Mouse (Mus musculus) gastrocnemius, adult 2 months (tissue): ENCODE results near the gene Adgrf3. TPM values are rescaled to one million over a fixed set of nuclear protein-coding genes. Genes with fewer than 3 reads are reported as not detected.
"Not testable (repeated sequence)": the region's sequence is repeated elsewhere in the genome, so short reads cannot be mapped to it uniquely, and the experiment has no call there.

Experiments
- DNase-seq: peaks from one replicate; pipeline ENCODE4 v3.0.0; 2022
- H3K27ac ChIP-seq: fragments of 200-600 bp; 2 replicates; pipeline ENCODE4 v1.8.1; 2022; ENCODE audit warnings: mild to moderate bottlenecking
- H3K4me3 ChIP-seq: fragments of 200-600 bp; 2 replicates; pipeline ENCODE4 v1.8.1; 2022; ENCODE audit warnings: mild to moderate bottlenecking, moderate library complexity
- CTCF ChIP-seq: fragments of 200-600 bp; IDR thresholded peaks from 2 replicates; pipeline ENCODE4 v1.8.1; 2022; ENCODE audit warnings: antibody characterized with exemption, mild to moderate bottlenecking, moderate library complexity
- intact Hi-C: fragments of 180-260 bp; cut with DNase I; formaldehyde crosslinking; loops from one replicate; pipeline ENCODE4 v1.15.1; 2025
- total RNA-seq, 2 experiments: library from RNA; stranded (reverse); gene quantifications; 2 replicates each; pipeline ENCODE4 v1.2.3; 2021

The Adgrf3 gene
- total RNA-seq, 2 experiments from 2014 or later = not detected

GRCm38 (mm10) chr5:30220666-30221065 is 15.1 kb upstream of the Adgrf3 start:
- TF ChIP-seq CTCF = no peak
- no peak overlapping the region for H3K27ac ChIP-seq
- intact Hi-C loops = no loop called here
- H3K4me3 ChIP-seq = no peak overlapping the region
- no peak for DNase-seq

DNA sequence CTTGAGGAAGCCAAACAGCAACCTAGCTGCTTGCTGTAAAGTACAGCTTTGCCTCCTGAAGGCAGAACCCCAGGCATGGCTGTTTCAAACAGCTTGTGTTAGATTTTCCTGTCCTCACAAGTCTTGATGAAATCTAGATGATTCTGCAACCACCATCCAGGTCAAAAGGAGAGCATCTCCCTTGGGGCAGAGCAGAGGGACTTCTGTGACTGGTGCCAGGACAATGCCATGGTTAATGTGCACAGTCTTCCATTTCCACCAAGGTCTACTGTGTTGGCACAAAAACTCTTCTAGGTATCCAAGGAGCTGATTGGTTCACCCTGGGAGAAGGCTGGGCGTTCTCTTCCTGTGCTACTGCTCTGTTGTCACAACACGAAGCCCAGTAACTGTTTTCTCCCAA is 14.2 kb upstream of the Adgrf3 start:
- Histone ChIP-seq H3K4me3 (no peak overlapping the region), H3K27ac (no peak overlapping the region)
- TF ChIP-seq CTCF = no peak
- DNase-seq = no peak
- intact Hi-C loops = no loop called here

DNA sequence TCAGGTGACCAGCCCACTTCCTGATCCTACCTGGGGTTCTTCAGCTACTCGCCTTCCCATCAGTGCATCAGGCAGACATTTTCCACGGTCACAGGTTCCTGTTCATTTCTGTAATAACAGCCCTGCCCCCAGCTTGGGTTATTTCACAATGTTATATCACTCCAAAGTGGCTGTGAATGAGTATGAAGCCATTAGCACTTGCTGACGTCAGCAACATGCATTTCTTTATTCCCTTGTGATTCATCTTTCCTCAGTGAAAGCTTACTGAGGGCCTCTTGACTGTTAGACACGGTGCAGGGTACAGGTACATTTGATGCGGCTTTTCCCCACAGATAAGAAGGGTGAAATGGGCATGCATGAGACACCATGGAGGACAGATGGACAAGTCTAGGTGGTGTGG is 10.4 kb upstream of the Adgrf3 start:
- H3K27ac ChIP-seq = no peak overlapping the region
- DNase-seq = no peak
- TF ChIP-seq CTCF = no peak
- intact Hi-C loops = no loop called here
- H3K4me3 ChIP-seq = no peak overlapping the region

DNA sequence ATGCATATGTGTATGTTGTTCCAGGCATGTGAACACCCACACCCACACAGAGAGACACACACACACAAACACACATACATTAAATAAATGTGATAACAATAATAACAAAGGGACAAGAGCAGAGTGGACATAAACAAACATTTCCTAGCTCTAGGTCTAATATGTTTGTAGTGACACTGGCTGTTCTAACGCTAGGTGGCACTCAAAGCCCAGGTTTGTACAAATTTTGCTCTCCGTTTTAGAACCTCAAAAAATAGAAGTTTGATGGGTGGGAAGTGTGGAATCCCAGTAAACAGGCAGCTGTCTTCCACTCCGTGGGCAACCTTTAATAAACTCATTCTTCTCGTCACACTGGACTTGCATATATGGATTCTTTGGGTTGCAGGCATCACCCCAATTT is 9.4 kb upstream of the Adgrf3 start:
- intact Hi-C loops = no loop called here
- no peak overlapping the region for H3K4me3 ChIP-seq
- DNase-seq = peak; percentile 53

GRCm38 (mm10) chr5:30210758-30211157 is 5.2 kb upstream of the Adgrf3 start:
- TF ChIP-seq CTCF = 0 out of 2 replicates have a peak, but pooled peaks have one; percentile 1
- H3K4me3 ChIP-seq, intact Hi-C loops, H3K27ac ChIP-seq, DNase-seq: not testable (repeated sequence)

More for the DNA sequence above, 9.4 kb upstream of the Adgrf3 start:
- peak; percentile 87 for TF ChIP-seq CTCF
- no peak overlapping the region for H3K27ac ChIP-seq

GRCm38 (mm10) chr5:30207276-30207675 is 1.8 kb upstream of the Adgrf3 start:
- Histone ChIP-seq H3K4me3 (no peak overlapping the region), H3K27ac (no peak overlapping the region)
- intact Hi-C loops = no loop called here
- DNase-seq = no peak
- peak; percentile 62 for TF ChIP-seq CTCF

- DNase-seq = no peak
- no peak for TF ChIP-seq CTCF
- Histone ChIP-seq H3K27ac (no peak overlapping the region), H3K4me3 (no peak overlapping the region)
- intact Hi-C loops = no loop called here
Measured at GRCm38 (mm10) chr5:30205034-30205433, 488 bp downstream of the Adgrf3 start.

DNA sequence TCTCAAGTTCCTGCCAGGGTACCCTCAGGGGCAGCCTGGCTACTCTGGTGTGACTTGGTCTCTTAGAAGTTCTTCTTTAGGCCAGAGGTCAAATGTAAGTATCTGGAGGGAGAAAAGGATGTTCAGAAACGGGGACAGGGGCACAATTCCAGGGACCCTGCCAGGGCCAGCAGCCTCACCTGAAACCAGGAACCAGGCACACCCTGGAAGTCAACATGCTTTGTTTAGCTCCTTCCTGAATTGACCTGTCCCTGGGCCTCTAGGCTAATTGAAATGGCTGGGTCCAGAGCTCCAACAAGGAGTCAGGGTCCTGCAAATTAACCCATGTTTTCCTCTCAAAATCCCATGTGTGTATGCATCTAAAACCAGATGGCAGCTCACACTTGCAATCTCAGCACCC is 1.1 kb downstream of the Adgrf3 start:
- no peak overlapping the region for H3K27ac ChIP-seq
- no peak overlapping the region for H3K4me3 ChIP-seq
- intact Hi-C loops = no loop called here
- no peak for TF ChIP-seq CTCF
- no peak for DNase-seq

DNA sequence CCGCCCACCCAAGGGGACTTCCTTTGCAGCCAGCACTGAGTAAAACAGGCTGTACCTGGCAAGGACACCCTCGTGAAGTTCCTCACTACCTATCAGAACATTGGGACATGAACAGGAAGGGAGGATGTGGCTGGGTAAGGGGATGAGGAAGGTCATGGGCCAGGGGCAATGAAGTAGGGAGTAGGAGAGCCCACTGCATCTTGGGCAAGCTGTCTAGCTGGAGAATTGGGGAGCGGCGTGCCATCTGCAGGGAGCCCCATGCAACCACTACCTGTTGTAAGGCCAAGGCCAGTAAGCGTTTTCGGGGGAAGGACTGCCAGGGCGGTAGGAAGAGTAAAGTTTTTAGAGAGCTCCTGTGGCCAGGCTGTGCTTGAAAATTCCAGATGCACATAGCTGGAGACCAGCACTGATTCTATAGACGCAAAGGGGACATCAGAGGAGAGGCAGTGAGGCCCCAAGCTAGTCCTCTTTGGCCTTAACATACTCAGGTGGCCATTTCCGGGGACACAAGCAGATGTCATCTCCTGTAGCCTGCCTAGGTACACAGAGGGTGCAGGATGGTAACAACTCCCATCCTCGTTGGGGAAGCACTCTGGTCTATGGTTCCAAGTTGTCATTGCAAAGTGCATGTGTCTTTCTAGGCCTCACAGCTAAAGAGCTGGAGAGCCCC is 2.2 kb downstream of the Adgrf3 start:
- intact Hi-C loops = no loop called here
- DNase-seq = no peak
- Histone ChIP-seq H3K27ac (no peak overlapping the region), H3K4me3 (no peak overlapping the region)
- TF ChIP-seq CTCF = no peak

GRCm38 (mm10) chr5:30202221-30202620 is 3.3 kb downstream of the Adgrf3 start:
- TF ChIP-seq CTCF = no peak
- DNase-seq = no peak
- intact Hi-C loops = no loop called here
- no peak overlapping the region for H3K27ac ChIP-seq
- no peak overlapping the region for H3K4me3 ChIP-seq

DNA sequence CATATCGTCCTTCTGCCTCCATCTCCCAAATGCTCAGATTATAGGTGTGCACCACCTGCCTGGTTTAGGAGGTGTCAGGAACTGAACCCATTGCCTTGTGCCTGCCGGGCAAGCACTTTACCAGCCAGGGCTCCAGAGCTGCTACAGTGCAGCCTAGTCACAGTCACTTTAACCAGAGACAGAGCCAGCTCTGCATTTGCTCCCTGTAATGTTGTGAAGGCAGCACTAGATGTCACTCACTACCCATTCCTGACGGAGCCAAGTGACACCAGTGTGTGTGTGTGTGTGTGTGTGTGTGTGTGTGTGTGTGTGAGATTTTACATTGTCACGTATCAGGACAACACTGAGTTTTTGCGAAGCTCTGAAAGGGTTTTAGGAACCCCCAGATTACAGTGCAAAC is 4.0 kb downstream of the Adgrf3 start:
- intact Hi-C loops = no loop called here
- Histone ChIP-seq H3K27ac (no peak overlapping the region), H3K4me3 (no peak overlapping the region)
- no peak for DNase-seq
- peak; percentile 54 for TF ChIP-seq CTCF

DNA sequence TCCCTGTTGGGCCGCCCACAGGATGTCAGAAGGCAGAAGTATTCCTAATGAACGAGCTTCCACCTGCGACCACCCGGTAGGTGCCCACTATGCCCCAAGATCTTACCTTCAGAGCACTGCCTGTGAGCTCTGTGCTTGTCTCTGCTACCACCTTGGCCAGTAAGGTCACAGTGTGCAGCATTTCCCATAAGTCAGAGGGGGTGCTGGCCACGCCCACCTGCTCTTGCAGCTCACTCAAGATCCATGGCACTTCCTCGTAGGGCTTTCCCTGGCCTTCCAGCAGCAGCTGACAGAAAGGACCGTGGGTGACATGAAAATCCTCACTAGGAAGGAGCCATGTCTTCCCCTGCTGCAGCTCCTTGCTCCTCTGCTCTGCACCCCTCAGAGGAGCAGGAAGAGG is 7.3 kb downstream of the Adgrf3 start:
- no peak overlapping the region for H3K27ac ChIP-seq
- intact Hi-C loops = no loop called here
- no peak for TF ChIP-seq CTCF
- no peak overlapping the region for H3K4me3 ChIP-seq
- DNase-seq = no peak

GRCm38 (mm10) chr5:30195340-30195739 is 10.2 kb downstream of the Adgrf3 start:
- Histone ChIP-seq H3K4me3 (no peak overlapping the region), H3K27ac (no peak overlapping the region)
- intact Hi-C loops = no loop called here
- TF ChIP-seq CTCF = no peak
- DNase-seq = no peak

DNA sequence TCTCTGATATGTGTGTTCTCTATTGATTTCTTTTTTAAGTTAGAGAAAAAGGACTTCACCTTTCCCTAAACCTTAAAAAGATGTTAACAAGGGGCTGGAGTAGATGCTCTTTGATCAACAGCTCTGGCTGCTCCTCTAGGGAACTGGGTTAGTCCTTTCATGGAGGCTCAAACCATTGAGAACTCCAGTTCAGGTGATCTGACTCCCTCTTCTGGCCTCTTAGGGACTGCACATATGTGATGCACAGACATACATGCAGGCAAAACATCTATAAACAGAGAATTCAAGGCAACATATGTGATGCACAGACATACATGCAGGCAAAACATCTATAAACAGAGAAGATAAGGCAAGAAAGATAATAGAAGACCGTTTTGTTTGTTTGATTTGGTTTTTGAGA is 13.1 kb downstream of the Adgrf3 start:
- intact Hi-C loops = no loop called here
- Histone ChIP-seq H3K27ac (no peak overlapping the region), H3K4me3 (no peak overlapping the region)
- no peak for DNase-seq
- TF ChIP-seq CTCF = peak; percentile 45
